Mouse (Mus musculus) cerebellum, adult 9-11 months (tissue): ENCODE results near the gene Mapk8ip2.
A peak's percentile ranks its signal among the peaks of the same experiment; 100 is the strongest.

Experiments
- DNase-seq: peaks from one replicate; pipeline ENCODE4 v3.0.0; 2022

Gene Mapk8ip2

DNA sequence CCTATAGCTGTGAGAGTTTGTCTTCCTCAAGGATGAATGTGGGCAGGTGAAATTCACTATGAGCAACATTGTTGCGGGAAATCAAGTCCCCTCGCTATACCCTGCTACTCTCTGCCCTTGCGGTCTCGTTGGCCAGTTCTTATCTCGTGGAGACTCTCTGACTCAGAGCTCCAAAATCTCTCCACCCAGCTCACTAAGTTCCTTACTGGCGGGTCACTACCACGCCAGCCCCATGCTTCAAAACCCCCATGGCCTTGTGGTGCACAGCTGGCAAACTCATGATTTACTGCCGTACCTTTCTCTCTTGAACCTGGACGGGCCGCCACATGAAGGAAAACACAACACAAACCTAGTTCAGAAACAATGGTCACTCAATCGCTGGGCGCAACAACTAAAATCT lies 34.5 kb downstream of the Mapk8ip2 start:
- DNase-seq: no peak

GRCm38 (mm10) chr15:89488611-89489117 lies 35.0 kb downstream of the Mapk8ip2 start:
- no peak for DNase-seq

DNA sequence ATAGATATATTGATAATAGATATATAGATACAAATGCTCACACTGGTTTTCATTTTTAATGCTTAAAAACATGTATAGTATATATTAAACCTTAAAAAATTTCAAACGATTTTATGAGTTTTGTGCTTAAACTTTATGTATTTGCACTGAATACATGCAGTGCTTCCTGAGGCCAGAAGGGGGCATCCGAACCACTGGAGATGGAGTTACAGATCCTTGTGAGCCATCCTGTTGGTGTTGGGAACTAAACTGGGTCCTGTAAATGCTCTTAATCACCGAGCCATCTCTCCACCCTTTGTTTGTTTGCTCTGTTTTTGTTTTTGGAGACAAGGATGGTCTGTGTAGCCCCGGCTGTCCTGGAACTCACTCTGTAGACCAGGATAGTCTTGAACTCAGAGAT lies 41.3 kb downstream of the Mapk8ip2 start:
- no peak for DNase-seq

DNA sequence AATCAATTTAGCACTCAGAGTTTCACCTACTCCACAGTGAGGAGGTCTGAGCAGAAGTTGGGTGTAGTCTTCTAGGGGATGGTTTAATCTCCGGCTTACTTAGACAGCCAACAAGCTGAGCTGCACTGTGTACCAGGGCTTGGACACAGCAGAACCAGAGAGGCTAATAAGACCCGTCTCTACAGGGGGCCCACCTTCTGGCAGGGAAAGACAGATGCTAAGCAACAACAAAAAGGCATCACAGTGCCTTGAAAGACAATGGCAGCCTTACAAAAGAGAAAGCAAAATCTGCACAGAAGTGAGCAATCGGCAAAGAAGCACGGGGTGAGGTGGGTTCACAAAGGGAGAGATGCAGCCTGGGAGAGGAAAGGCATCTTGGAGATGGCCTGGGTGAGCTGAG lies 42.4 kb downstream of the Mapk8ip2 start:
- DNase-seq: no peak

GRCm38 (mm10) chr15:89496841-89497240 lies 43.1 kb downstream of the Mapk8ip2 start:
- DNase-seq: no peak

GRCm38 (mm10) chr15:89497391-89498048 lies 43.8 kb downstream of the Mapk8ip2 start:
- DNase-seq: no peak

DNA sequence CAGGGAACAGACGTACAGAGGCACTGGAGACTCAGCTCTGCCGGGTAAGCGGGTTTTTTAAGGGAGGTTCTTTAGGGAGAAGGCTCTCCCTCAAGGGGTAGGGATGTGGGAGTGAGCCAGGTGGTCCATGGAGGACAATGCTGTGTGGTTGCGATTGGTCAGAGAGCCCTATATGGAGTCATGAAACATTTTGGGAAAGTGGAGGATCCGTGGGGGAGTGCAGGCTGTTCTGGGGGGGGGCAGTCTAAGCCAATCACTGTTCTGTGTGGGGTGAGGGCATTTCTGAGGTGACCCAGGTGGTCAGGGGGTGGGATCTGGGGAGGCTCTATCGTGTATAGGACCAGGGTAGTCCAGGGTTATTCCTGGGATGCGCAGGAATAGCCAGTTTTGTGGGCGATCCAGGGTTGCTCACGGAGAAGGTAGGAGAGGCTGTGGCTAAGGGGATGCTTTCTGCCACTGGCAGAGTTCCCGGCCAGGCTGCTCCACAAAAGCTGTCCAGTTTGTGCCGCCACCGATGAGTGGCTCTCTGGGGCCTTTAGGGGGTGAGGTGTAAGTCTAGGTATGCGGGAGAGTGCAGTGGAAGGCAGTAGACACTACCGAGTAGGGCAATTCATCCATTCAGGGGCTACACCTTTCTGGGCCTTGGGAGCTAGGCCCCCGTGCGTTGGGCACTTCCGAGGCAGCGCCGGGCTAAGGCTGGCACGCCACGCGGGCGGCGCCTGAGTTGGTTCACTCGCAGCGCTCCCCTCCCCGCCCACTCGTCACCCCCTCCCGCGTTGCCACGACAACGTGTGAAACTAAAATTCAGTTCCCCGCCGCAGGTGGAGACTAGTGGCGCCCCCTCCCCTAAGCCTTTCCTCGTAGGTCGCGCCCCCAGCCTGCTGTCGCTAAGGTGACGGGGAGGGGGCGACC lies 44.6 kb downstream of the Mapk8ip2 start:
- DNase-seq: peak; percentile 78

GRCm38 (mm10) chr15:89498961-89499688 lies 45.4 kb downstream of the Mapk8ip2 start, which contains the start of gene Shank3:
Gene Shank3 (plus strand): TSS chr15:89499623.
- DNase-seq: peak; percentile 66

GRCm38 (mm10) chr15:89499784-89500220 lies 46.1 kb downstream of the Mapk8ip2 start:
- DNase-seq: peak; percentile 66

GRCm38 (mm10) chr15:89500221-89500791 lies 46.6 kb downstream of the Mapk8ip2 start:
- DNase-seq: peak; percentile 71

GRCm38 (mm10) chr15:89501321-89501720 lies 47.6 kb downstream of the Mapk8ip2 start:
- no peak for DNase-seq

DNA sequence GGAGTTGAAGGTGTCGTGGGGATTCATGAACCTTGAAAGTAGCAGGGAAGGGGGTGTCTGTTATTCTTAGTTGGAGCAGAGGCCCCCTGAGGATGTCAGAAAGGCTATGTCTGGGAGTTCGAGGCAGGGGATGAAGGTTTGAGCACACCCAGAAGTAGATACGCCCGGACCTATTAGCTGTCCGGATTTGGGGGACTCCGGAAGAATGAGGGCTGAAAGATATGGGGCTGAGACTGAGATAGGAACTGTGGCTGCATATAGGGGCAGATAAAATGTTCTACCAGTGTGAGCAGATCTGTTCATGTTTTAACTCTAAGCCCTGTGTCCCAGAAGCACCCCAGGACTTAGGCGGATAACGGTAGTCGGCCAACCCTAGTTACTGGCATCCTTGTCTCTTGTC lies 51.1 kb downstream of the Mapk8ip2 start:
- DNase-seq: no peak

GRCm38 (mm10) chr15:89507751-89508150 lies 54.0 kb downstream of the Mapk8ip2 start:
- DNase-seq: no peak

DNA sequence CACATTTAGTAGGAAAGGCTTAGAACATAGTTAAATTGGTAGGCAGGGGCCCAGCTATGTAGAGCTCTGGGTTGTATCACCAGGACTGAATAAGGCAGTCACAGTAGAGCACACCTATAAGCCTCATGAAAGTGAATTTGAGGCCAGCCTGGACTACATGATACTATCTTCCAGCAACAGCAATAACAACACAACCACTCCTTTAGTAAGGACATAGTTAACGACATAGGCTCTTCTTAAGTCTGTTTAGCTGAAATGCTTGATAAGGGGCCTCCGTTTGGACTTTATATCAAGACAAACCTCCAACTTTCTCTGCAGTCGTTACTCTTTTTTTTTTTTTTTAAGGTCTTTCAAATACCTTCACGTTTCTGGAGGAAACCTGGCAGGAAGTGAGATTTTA lies 59.0 kb downstream of the Mapk8ip2 start:
- no peak for DNase-seq
